Mouse (Mus musculus): Measurements from ENCODE around the gene Ccdc125.

DNA sequence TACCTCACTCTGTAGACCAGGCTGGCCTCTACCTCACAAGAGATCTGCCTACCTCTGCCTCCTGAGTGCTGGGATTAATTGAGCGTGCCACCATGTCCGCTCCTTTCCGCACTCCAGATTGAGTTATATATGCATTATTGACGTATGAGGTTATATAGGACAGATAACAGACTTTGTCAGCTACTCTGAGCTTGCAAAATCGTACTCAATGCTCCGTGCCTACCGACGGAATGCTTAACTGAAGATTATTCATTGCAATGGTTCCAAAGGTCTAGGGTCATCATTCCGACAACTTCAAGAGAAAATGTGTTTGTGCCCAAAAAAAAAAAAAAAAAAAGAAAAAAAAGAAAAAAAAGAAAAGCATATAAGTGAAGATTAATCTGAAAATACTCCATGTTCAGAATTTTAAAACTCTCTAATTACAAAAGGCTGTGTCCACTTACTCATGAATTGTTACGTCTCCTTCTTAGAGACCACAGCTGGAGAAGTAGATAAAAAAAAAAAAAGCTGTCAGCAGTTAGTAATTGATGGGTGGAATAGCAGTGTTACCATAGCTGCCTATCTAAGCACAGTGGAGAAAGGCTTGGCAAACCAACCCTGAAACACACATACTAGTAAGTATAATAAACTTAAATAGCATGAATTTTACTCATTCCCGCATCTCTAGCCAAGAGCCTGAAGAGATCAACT is 74.0 kb downstream of the Ccdc125 start:
- TF ChIP-seq CTCF (IDR thresholded peaks at IDR 0.05; ENCODE audit: insufficient read depth, low read length) = no peak
- no peak for TF ChIP-seq POLR2A (IDR thresholded peaks at IDR 0.05; ENCODE audit: borderline replicate concordance, extremely low read depth, low read depth, low read length)
